Mouse (Mus musculus) 3134 (cell line): ENCODE results near the gene Tpst1.
"Not testable (repeated sequence)": the region's sequence is repeated elsewhere in the genome, so short reads cannot be mapped to it uniquely, and the experiment has no call there.

ENCODE experiments used
- DNase-seq: peaks from one replicate; pipeline ENCODE4 v3.0.0-alpha.2; 2011; ENCODE audit warnings: low spot score; ENCODE audit not compliant: insufficient read length; ENCODE audit errors: extremely low read depth

The Tpst1 gene

GRCm38 (mm10) chr5:130073026-130073425, at the start of gene Tpst1:
Gene Tpst1 (plus strand): TSS chr5:130073326.
- no peak for DNase-seq

GRCm38 (mm10) chr5:130023767-130024539, 49.2 kb upstream of the Tpst1 start:
- peak; percentile 94 for DNase-seq

GRCm38 (mm10) chr5:130027134-130027533, 46.0 kb upstream of the Tpst1 start:
- DNase-seq, result no peak

GRCm38 (mm10) chr5:130027696-130028095, 45.4 kb upstream of the Tpst1 start:
- no peak for DNase-seq

GRCm38 (mm10) chr5:130029142-130029897, 43.8 kb upstream of the Tpst1 start, which contains the start of the genes Asl and Crcp:
Gene Asl (minus strand): TSS chr5:130029247.
Gene Crcp (plus strand): TSS chr5:130029290.
- DNase-seq, result peak; percentile 89

GRCm38 (mm10) chr5:130031410-130032390, 41.4 kb upstream of the Tpst1 start:
- no peak for DNase-seq

GRCm38 (mm10) chr5:130033869-130034268, 39.3 kb upstream of the Tpst1 start:
- no peak for DNase-seq

- DNase-seq, result not testable (repeated sequence)
Observed at GRCm38 (mm10) chr5:130036300-130036699, 36.8 kb upstream of the Tpst1 start.

GRCm38 (mm10) chr5:130037752-130038455, 35.2 kb upstream of the Tpst1 start:
- peak; percentile 37 for DNase-seq

GRCm38 (mm10) chr5:130040797-130041196, 32.3 kb upstream of the Tpst1 start:
- no peak for DNase-seq

GRCm38 (mm10) chr5:130041262-130041661, 31.9 kb upstream of the Tpst1 start:
- DNase-seq, result no peak

GRCm38 (mm10) chr5:130043741-130044140, 29.4 kb upstream of the Tpst1 start:
- DNase-seq, result no peak

- DNase-seq, result no peak
Observed at GRCm38 (mm10) chr5:130044201-130044695, 28.9 kb upstream of the Tpst1 start.

- DNase-seq, result no peak
Observed at GRCm38 (mm10) chr5:130046100-130046499, 27.0 kb upstream of the Tpst1 start.

GRCm38 (mm10) chr5:130046589-130046988, 26.5 kb upstream of the Tpst1 start:
- DNase-seq, result no peak

- DNase-seq, result no peak
Observed at GRCm38 (mm10) chr5:130047013-130047412, 26.1 kb upstream of the Tpst1 start.

- DNase-seq, result no peak
Observed at GRCm38 (mm10) chr5:130048786-130049520, 24.2 kb upstream of the Tpst1 start.

GRCm38 (mm10) chr5:130050416-130050815, 22.7 kb upstream of the Tpst1 start:
- no peak for DNase-seq
